Mouse (Mus musculus) effector memory CD4-positive, alpha-beta T cell, adult 5 months (primary cell): ENCODE data around the gene Mlf2. TPM values are rescaled to one million over a fixed set of nuclear protein-coding genes. Genes with fewer than 3 reads are reported as not detected.

Source experiments
- polyA plus RNA-seq: library from polyadenylated mRNA; unstranded; fragments of 100-300 nt; shearing (Covaris generic); gene quantifications from one replicate; pipeline ENCODE4 v1.2.1, GENCODE M21; 2017

Gene Mlf2
- 116 TPM for polyA plus RNA-seq

GRCm38 (mm10) chr6:124930754-124931524 lies at the start of gene Mlf2:
Mlf2 (plus strand) TSS chr6:124931386.

GRCm38 (mm10) chr6:124887986-124888385 lies 43.2 kb upstream of the Mlf2 start, which contains the start of gene Cd4:
Cd4 (minus strand) TSS chr6:124888221.

GRCm38 (mm10) chr6:124911533-124912218 lies 19.5 kb upstream of the Mlf2 start, which contains the start of gene Lag3:
Lag3 (minus strand) TSS chr6:124911705.

GRCm38 (mm10) chr6:124919695-124920317 lies 11.4 kb upstream of the Mlf2 start, which contains the start of gene Ptms:
Ptms (minus strand) TSS chr6:124920103.

GRCm38 (mm10) chr6:124965088-124965719 lies 34.0 kb downstream of the Mlf2 start, which contains the start of gene Cops7a:
Cops7a (minus strand) TSS chr6:124965538.

Other genes starting within 250 kb of the Mlf2 start
- gene Emg1, start 219.2 kb upstream of the Mlf2 start, polyA plus RNA-seq, result 299 TPM
- gene Phb2, start 219.1 kb upstream of the Mlf2 start, polyA plus RNA-seq, result 137 TPM
- gene Ptpn6, start 192.7 kb upstream of the Mlf2 start, polyA plus RNA-seq, result 230 TPM
- gene Grcc10, start 190.0 kb upstream of the Mlf2 start, polyA plus RNA-seq, result 313 TPM
- 0.44 TPM for gene Gm45234, start 175.4 kb upstream of the Mlf2 start, polyA plus RNA-seq
- gene Atn1, start 174.9 kb upstream of the Mlf2 start, polyA plus RNA-seq, result 21.5 TPM
- 4.5 TPM for gene Eno2, start 161.7 kb upstream of the Mlf2 start, polyA plus RNA-seq
- 3.9 TPM for gene Lrrc23, start 151.7 kb upstream of the Mlf2 start, polyA plus RNA-seq
- gene Spsb2, start 122.7 kb upstream of the Mlf2 start, polyA plus RNA-seq, result 3.3 TPM
- 109 TPM for gene Tpi1, start 117.1 kb upstream of the Mlf2 start, polyA plus RNA-seq
- 69.3 TPM for gene Usp5, start 101.9 kb upstream of the Mlf2 start, polyA plus RNA-seq
- 2.5 TPM for gene Cdca3, start 101.8 kb upstream of the Mlf2 start, polyA plus RNA-seq
- not detected for gene Gnb3, start 91.1 kb upstream of the Mlf2 start, polyA plus RNA-seq
- gene P3h3, start 73.6 kb upstream of the Mlf2 start, polyA plus RNA-seq, result not detected
- not detected for gene Gpr162, start 67.4 kb upstream of the Mlf2 start, polyA plus RNA-seq
- gene Cd4, start 43.2 kb upstream of the Mlf2 start, polyA plus RNA-seq, result 653 TPM
- 0.87 TPM for gene Lag3, start 19.7 kb upstream of the Mlf2 start, polyA plus RNA-seq
- gene Ptms, start 11.3 kb upstream of the Mlf2 start, polyA plus RNA-seq, result 4.7 TPM
- 39.3 TPM for gene Cops7a, start 34.2 kb downstream of the Mlf2 start, polyA plus RNA-seq
- gene Pianp, start 65.3 kb downstream of the Mlf2 start, polyA plus RNA-seq, result 0.96 TPM
- 60.2 TPM for gene Zfp384, start 77.8 kb downstream of the Mlf2 start, polyA plus RNA-seq
- gene Ing4, start 108.4 kb downstream of the Mlf2 start, polyA plus RNA-seq, result 54.7 TPM
- gene Acrbp, start 118.3 kb downstream of the Mlf2 start, polyA plus RNA-seq, result 6.5 TPM
- 10.5 TPM for gene Lpar5, start 136.5 kb downstream of the Mlf2 start, polyA plus RNA-seq
- gene Chd4, start 164.6 kb downstream of the Mlf2 start, polyA plus RNA-seq, result 52.2 TPM
- 26.2 TPM for gene Nop2, start 200.5 kb downstream of the Mlf2 start, polyA plus RNA-seq
- 17.8 TPM for gene Iffo1, start 213.9 kb downstream of the Mlf2 start, polyA plus RNA-seq
- 398 TPM for gene Gapdh, start 235.1 kb downstream of the Mlf2 start, polyA plus RNA-seq